Mouse (Mus musculus) heart, postnatal 25 days (tissue): ENCODE data around the gene Cog2. TPM values are rescaled to one million over a fixed set of nuclear protein-coding genes. Genes with fewer than 3 reads are reported as not detected.

ENCODE experiments used
- DNase-seq: peaks from one replicate; pipeline ENCODE4 v3.0.0; 2022; ENCODE audit warnings: low spot score
- intact Hi-C: fragments of 180-260 bp; cut with DNase I; formaldehyde crosslinking; loops from one replicate; pipeline ENCODE4 v1.15.1; 2025
- total RNA-seq, 2 experiments: library from RNA; stranded (reverse); gene quantifications; 2 replicates each; pipeline ENCODE4 v1.2.3; 2021

Cog2 gene
- 10 to 100 TPM; 21.3 to 21.6 TPM for total RNA-seq

DNA sequence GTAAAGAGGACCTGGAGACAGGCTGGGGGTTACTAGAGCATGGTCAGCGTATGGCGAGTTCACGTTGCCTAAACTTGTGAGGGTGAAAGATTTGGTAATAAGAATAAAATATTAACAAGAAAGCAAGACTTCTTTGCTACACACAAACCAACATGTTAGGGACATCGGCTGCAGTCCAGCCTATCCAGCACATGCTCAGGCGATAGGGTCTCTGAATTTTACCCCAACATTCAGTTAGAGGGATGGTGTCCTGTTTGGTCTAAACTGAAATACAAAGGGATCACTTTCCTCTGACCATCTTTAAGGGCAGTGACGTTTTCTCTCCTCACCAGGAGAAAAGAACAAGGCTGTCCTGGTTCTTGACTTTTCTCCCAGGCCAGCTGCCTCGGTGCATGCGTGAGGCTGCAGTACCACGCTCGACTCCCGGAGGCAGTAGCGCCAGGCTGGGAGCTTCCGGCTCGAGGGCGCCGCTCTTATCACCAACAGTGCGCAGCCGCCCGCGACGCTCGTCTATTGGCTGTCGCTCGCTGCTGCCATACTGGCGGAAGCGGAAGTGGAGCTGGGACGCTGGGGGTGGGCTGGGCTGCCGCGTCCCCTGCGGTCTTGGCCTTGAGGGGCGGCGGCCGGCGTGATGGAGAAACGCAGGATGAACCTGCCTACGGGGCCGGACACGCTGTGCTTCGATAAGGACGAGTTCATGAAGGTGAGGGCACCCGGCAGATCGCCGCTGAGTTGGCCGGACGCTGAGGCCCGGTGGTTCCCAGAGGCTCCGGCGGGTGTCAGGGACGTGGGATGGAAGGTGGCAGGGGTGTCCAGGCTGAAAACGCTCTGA is at the start of gene Cog2:
TSS of gene Cog2 (plus strand) at position 519 of the 832 bp plus-strand sequence.
- intact Hi-C loops = no loop called here
- peak; percentile 80 for DNase-seq

DNA sequence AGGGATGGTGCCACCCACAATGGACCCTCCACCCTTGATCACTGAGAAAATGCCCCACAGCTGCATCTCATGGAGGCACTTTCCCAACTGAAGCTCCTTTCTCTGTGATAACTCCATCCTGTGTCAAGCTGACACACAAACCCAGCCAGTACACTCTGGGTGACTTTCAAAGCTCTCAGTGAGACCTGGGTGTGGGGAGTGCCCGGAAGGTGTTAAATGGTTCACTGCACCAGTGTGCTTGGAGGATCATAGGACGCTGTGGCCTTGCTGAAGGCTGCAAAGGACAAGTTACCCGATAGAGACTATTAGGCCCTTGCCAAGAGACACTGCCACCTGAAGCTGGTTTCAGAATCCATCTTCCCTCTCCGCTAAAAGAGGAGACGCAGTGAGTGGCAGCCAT is 44.9 kb upstream of the Cog2 start:
- intact Hi-C loops = no loop called here
- no peak for DNase-seq

DNA sequence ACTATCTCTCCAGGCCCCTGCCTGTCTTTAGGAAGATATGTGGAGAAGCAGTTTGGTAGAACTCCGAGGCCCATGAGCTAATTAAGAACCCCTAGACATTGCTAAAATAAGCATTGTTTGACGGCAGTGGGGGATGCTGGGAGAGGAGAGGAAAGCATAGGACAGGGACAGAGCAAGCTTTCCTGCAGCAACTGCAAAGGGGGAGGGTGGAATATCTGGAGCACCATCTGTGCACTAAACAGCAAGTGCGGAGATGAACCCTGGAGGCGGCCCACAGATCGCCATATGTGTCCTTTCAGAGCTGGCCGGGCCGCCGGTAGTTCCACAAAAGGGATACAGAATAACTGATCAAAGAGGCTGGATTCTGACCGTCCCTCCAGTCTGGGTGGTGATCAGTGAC is 43.9 kb upstream of the Cog2 start:
- DNase-seq = no peak
- intact Hi-C loops = no loop called here

DNA sequence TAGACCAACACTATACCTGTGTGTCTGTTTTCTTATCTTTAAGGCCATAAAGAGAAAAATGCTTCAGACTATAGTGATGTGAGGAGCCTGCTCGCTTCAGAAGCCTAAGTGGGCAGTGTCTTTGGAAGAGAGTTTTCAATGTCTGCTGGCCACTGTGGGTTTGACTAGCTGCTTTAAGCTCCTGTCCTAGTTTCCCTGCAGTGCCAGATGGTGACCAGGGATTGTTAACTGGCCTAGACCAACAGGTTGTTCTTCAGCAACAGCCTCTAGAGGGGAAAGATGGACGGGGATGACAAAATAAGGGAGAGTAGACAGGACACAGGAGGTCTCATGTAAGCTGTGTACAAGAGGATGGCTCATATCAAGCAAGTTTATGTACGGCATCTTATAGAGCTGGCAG is 41.3 kb upstream of the Cog2 start:
- intact Hi-C loops = no loop called here
- DNase-seq = no peak

DNA sequence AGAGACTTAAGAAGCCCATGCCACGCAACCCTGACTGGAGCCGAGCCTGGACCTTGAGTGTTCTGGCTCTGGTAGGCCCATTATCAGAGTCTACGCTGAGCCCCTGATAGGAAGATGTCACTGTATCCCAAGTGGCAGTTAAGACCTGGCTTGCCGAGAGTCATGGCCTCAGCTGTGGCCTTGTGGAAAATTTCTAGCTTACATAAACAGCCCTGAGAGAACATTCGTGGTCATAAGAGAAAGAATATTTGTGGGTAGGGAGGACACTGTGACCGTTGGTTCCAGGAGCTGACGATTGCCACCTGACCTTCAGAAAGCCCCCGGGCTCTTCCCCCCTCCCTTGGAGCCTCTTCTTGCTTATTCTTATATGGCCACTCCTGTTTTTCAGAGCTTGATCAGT is 40.2 kb upstream of the Cog2 start:
- intact Hi-C loops = no loop called here
- DNase-seq = no peak

DNA sequence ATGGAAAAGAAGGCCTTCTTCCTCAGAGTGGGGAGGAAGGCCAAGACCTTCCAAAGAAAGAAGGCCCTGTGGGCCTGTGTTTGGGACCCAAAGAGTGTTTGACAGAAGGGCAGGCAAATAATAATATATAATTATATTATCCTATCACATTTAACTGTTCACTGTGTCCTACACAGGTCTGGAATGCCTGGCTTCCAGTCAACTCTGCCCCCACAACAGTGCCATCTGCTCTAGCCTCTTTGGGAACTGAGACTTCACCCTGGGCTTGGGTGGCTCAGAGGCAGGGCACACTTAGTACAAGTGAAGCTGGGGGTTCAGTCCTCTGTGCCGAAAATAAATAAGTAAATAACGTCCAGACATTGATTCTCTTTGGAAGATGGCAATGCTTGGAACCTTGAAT is 37.8 kb upstream of the Cog2 start:
- no peak for DNase-seq
- intact Hi-C loops = no loop called here

DNA sequence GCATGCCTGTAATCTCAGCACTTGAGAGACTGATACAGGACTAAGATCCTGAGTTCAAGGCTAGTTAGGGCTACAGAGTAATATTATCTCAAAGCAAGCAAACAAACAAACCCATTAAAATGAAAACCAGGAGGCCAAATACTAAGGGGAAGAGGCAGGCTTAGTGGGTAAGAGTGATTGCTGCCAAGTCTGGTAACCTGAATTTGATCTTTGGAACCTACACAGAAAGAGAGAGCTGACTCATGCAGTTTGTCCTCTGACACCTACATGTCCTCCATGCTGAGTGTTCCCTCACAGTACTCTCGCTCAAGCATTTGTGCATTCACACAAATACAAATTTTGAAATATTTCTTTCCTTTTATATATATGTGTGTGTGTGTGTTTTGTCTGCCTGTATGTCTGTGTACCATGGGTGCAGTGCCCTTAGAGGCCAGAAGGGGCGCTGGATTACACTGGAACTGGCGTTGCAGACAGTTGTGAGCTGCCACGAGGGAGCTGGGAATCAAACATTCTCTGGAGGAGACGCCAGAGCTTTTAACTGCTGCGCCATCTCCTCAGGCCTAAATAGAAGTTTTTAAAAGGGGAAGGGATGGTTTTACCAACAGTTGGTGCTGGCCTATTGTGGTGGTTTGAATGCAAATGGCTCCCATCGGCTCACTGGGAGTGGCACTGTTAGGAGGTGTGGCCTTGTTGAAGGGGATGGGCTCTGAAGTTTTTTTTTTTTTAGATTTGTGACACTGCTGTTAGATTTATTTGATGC is 37.0 kb upstream of the Cog2 start:
- no peak for DNase-seq
- intact Hi-C loops = no loop called here

DNA sequence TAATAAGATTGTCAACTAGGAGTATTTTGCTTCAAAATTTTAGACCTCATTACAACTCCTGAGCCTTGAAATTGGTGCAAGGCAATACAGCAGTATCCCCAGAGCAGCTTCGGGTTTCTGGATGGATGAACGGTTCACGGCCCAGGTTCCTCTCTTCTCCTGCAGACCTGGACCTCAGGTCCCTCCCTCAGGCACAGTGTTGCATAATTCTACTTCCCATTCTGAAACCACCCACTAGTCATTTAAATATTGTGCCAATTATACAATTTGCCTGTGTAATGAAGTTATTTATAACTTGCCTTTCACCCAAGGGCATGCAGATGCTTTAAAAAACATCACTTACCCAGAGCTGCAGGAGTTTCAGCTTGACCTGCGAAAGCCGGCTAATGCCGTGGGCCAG is 31.3 kb upstream of the Cog2 start:
- no peak for DNase-seq
- intact Hi-C loops = no loop called here

DNA sequence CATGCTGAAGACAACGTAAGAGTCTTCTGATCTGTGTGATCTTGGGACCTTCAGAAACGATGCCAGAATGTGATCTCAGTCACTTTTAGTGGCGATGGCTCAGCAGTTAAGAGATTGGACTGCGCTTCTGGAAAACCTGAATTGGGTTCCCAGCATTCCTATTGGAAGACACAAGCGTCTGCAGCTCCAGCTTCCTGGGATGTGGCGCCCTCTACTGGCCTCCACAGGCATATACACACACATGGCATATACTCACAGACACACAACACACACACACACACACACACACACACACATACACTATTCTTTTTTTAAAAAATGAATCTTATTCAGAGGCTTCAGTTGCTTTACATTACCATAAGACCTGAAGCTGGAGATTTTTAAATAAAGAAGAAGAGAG is 30.8 kb upstream of the Cog2 start:
- intact Hi-C loops = no loop called here

DNA sequence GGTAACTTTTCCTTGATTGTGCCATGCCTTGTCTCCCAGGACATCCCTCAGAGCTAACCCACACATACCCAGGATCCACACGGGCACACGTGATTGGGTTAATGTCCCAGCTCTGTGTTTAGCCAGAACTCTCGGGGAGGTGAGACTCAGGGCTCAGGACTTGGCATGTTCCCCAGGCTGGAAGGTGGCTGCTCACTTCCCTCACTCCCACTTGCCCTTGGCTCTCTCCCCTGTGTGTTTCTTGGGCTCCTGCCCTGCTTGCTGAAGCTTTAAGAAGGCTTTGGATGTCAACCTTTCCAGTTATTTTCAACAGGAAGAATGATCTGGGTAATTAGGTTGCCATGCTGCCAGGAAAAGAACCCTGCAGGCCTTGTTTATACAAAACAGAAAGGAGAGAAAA is 26.2 kb upstream of the Cog2 start:
- DNase-seq = no peak
- intact Hi-C loops = no loop called here

More for the DNA sequence above, 30.8 kb upstream of the Cog2 start:
- no peak for DNase-seq

DNA sequence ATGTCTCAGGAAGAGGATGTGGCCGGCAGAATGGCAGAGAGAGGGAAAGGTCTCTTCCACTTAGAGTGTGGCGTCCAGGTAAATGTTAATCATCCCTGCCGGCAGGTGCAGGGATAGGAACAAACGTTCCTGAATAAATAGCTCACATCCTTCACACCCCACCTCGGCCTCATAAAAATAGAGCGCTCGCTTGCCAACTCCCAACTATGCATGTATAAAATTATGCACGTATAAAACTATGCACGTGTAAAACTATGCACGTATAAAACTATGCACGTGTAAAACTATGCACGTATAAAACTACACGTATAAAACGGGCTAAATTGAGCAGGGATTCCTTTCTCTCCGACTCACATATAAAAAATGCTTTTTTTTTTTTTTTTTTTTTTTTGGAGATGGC is 25.6 kb upstream of the Cog2 start:
- DNase-seq = no peak
- intact Hi-C loops = no loop called here

DNA sequence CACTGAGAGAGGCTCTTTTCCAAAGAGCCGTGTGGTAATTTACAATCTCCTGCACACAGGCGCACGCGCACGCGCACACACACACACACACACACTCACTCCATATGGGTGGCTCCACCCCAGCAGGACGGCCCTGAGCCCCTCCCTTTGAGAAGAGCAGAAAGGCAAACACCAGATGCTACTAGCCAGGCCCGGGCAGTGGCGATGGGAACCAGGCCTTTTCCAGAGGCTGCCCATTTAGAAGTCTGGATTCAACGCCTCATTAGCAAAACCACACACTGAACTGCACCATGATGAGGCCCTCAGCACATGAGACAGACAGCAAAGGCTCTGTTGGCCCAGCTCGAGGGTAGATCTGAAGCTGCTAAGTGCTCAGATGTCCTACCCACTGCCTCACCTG is 24.9 kb upstream of the Cog2 start:
- no peak for DNase-seq
- intact Hi-C loops = no loop called here

DNA sequence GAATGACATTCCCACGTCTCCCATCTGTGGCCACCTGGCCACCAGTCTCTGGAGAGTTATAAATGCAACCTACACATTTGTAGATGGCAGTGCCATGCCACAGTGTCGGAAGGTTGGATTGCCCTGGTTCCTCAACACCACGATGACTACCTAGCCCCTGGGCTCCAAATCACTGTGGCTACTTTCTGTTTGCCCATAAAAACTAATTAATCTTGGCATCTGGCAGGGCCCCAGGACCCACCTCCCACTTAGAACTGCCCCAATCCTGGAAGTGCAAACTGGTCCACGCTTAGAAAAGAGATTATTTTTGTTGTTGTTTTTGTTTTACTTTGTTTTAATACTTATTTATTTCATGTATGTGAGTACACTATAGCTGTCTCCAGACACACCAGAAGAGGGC is 24.3 kb upstream of the Cog2 start:
- intact Hi-C loops = no loop called here
- no peak for DNase-seq

DNA sequence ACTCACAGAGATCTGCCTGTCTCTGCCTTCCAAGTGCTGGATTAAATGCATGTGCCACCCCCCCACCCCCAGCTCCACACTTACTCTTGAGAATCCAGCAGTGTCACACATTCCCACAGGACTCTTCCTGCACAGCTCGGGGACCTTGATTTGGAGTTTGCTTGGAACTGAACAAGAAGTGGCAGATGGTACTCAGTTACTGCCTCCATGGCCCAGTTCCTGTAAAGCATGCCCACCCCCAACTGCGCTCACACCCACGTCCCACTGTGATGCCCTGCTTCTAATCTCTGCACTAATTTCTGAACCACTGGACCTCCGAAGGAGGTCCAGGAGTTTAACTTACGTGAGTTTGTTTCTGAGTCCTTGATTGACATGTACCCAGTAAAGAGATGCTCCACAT is 23.7 kb upstream of the Cog2 start:
- intact Hi-C loops = no loop called here
- DNase-seq = no peak

DNA sequence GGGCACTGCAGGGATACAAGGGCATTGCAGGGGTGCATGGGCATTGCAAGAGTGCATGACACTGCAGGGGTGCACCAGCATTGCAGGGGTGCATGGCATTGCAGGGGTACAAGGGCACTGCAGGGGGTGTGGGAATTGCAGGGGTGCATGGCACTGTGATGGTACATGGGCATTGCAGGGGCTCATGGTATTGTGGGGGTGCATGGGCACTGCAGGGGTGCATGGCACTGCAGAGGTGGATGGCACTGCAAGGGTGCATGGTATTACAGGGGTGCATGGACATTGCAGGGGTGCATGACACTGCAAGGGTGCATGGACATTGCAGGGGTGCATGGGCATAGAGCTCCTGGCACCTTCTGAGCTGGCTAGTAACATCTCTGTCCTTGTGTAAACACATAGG is 22.2 kb upstream of the Cog2 start:
- intact Hi-C loops = no loop called here
- DNase-seq = no peak

DNA sequence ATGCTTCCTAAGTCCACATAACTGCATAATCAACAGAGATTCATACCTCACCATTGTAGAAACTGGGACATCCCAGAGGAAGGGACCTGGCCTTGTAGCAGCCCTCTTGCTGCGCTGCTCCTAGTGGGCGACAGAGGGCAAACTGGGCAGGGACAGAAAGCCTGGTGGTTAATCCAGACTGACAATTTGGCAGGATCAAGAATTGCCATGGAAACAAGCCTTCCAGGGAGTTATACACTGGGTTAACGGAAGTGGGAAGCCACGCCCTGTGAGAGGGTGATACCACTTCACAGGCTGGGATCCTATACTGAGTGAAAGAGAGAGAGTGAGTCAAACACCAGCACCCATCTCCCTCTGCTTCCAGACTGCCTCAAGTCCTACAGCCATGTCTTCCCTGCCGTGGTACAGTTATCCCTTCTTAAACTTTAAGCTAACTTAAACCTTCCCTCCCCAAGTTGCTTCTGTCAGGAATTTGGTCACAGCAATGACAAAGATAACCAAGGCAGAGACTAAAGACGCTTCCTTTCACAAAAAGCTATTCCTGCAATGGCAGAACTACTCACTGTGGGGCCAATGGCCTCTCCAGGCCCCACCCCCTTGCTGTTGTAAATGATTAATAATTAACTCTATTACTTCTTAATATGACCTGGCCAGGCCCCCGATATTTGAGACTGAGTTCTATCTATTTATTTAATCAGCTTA is 21.2 kb upstream of the Cog2 start:
- no peak for DNase-seq
- intact Hi-C loops = no loop called here

DNA sequence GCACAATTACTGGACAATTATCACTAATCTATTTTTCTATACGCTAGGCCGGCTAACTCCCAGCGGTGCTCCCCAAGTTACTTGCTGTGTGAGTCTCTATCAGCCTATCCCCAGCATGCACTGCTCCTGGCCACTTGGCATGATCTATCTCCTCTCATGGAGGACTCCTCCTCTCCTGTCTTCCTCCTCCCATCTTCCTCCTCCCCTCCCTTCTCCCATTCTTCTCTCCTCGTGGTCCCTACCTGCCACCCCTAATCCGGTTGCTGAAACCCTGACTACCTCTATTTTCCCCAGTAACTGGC is 20.7 kb upstream of the Cog2 start:
- DNase-seq = no peak
- intact Hi-C loops = no loop called here

DNA sequence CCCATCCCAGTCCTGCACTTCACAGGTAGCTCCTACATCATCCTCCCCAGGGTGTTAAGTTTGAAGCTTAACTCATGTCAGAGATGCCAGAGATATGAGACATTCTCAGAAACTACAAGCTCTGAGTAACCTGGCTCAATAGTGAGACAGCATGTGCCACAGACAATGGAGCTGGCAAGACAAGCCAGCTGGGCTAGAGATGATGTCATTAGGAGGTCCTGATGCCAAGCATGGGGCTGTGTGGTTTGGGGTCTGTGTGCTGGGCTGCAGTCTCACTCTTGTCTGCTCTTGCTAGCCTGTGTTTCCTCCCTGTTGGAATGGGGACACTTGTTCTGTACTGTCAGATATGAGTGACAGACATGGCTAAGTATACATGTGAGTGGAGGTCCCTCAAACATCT is 14.9 kb upstream of the Cog2 start:
- intact Hi-C loops = no loop called here
- no peak for DNase-seq

DNA sequence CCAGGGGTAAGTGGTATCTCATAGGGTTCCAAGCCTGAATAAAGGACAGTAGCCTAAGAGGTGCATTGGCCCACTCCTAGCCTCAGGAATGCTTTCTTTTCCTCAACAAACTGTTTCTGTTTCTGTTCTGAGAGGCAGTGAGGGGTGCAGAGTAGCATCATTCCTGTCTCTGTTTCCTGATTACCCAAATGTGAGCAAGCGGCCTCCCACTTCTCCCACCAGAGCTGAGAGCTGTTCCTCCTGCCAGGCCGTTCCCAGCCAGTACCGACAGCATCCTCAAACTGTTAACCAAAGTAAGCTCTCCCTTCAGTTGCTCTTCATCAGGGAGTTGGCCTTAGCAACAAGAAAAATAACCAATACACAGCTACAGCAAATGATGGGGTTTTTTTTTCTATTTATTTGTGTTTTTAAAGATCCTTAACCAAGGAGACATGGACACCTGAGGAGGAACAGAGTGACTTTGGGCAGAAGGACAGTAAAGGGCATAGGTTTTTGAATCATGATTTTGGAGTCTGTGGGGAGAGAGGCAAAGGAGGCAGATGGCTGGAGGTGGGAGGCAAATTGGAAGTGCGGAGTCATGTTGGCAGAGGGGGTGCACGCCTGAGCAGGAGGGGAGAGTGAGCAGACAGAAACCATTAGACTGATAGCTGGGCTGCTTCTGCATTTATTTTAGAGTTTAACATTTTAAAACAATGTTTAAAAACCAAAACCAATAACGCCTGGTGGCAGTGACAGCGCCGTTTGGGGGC is 12.8 kb upstream of the Cog2 start:
- intact Hi-C loops = no loop called here
- DNase-seq = no peak

DNA sequence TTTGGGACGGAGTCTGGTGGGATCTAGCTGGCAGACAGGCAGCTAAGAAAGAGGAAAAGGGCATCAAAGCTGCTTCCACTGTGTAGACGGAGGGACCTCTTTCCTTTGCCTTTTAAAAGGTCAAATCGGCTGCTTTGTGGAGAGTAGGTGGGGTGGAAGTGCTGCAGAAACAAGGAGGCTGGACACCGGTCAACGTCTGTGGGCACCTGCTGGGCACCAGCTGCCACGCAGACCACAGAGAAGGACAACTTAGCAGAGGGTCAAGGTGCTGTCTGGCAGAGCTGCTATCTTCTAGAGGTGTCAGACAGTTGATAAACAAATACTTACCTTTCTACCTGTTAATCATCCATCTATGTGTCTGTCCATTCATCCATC is 12.3 kb upstream of the Cog2 start:
- intact Hi-C loops = no loop called here
- no peak for DNase-seq

DNA sequence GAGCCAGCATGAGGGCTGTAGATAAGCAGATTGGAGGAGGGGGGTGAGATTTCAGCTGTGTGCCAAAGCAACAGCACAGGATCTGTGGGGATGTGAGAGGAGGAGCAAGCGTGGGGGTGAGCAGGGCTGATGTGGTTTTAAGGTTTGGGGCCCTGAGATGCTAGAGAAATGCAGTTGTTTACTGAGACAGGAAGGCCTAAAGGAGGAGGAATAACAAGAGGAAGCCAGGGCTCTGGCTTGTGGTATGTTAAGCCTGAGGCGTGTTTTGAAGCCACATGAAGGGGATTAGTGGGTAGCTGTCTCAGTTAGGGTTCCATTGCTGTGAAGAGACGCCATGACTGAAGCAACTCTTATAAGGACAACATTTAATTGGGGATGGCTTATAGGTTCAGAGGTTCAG is 11.4 kb upstream of the Cog2 start:
- intact Hi-C loops = no loop called here
- no peak for DNase-seq
